Mouse (Mus musculus) cortical plate, adult 2 months (tissue): ENCODE results near the gene Chia1. TPM values are rescaled to one million over a fixed set of nuclear protein-coding genes. Genes with fewer than 3 reads are reported as not detected.
"Not testable (repeated sequence)": the region's sequence is repeated elsewhere in the genome, so short reads cannot be mapped to it uniquely, and the experiment has no call there.

ENCODE experiments used
- H3K27ac ChIP-seq: fragments of 200-500 bp; 2 replicates; pipeline ENCODE4 v1.5.1; 2012; ENCODE audit warnings: low read length, control low read depth, inconsistent platforms; ENCODE audit not compliant: insufficient read depth
- H3K4me1 ChIP-seq: fragments of 200-500 bp; 2 replicates; pipeline ENCODE4 v1.6.1; 2011; ENCODE audit warnings: low read length; ENCODE audit not compliant: control insufficient read depth, insufficient read depth
- H3K4me3 ChIP-seq: fragments of 200-500 bp; 2 replicates; pipeline ENCODE4 v1.5.1; 2011; ENCODE audit warnings: mild to moderate bottlenecking, low read length, control low read depth; ENCODE audit not compliant: insufficient read depth
- CTCF ChIP-seq: fragments of 200-500 bp; IDR thresholded peaks from 2 replicates; pipeline ENCODE4 v1.5.1; 2011; ENCODE audit warnings: mild to moderate bottlenecking, control low read depth, low read length; ENCODE audit not compliant: insufficient read depth; ENCODE audit errors: extremely low read depth
- POLR2A ChIP-seq: fragments of 200-500 bp; IDR thresholded peaks from 2 replicates; pipeline ENCODE4 v1.6.1; 2011; ENCODE audit warnings: mild to moderate bottlenecking, low read length, control low read depth; ENCODE audit not compliant: insufficient read depth; ENCODE audit errors: extremely low read depth
- polyA plus RNA-seq: library from polyadenylated mRNA; depleted of rRNA; stranded (reverse); fragments of >200 nt; gene quantifications from 2 replicates; pipeline ENCODE4 v1.2.3, GENCODE M21; 2012; rRNA removed

Gene Chia1
- 2.8 and 3.6 TPM in 2 replicates for polyA plus RNA-seq

DNA sequence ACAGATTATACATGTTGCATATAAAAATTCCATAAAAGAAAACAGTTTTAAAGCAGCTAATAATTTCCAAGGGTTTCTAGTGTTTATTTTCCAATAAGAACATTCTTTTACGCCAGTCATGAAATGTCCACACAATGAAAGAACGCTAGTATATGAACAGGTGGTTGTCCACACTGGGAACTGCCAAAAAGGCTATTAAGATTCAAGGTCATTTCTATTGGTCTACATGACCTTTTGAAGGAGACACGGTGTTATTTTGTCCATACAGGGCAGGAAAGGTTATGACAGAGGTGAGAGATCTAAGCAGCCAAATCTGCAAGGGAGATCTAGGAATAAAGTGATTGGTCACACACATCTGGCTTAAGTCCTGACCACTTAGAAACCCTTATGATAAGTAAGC, at the start of gene Chia1:
Gene Chia1, plus strand, starts transcription at position 301 of the 400 bp plus-strand sequence.
- H3K27ac ChIP-seq, result no peak within 1 kb of the TSS
- TF ChIP-seq POLR2A, result no peak
- TF ChIP-seq CTCF, result no peak
- H3K4me1 ChIP-seq, result no peaks in the 10 kb centered on the region
- no peak within 1 kb of the TSS for H3K4me3 ChIP-seq

DNA sequence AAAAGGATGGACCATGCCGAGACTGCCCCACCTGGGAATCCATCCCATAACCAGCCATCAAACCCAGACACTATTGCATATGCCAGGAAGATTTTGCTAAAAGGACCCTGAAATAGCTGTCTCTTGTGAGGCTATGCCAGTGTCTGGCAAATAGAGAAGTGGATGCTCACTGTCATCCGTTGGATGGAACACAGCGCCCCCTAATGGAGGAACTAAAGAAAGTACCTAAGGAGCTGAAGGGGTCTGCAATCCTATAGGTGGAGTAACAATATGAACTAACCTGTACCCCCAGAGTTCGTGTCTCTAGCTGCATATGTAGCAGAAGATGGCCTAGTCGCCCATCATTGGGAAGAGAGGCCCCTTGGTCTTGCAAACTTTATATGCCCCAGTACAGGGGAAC, 45.3 kb upstream of the Chia1 start:
- H3K4me3 ChIP-seq, H3K4me1 ChIP-seq, H3K27ac ChIP-seq: not testable (repeated sequence)

DNA sequence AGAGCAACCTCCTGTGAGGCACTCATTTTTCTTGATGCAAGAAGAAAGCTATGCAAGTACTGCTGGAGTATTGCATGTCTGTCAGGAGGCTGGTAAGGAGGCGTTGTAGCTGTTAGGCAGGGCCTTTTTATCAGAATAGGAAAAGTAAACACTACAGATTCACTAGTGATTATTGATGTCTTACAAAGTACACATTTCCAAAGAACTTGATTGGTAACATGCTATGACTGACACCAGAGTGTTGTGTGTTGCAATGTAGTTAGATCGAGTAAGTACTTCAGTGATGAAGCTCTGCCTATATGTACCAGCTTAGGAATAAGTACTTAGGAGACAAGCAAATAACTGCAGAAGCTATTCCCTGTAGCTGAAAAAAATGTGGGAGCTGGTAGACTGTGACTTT, 42.0 kb upstream of the Chia1 start:
- H3K4me1 ChIP-seq, result no peaks in the 10 kb centered on the region
- TF ChIP-seq POLR2A, result no peak
- H3K27ac ChIP-seq, result no peak overlapping the region
- no peak overlapping the region for H3K4me3 ChIP-seq

DNA sequence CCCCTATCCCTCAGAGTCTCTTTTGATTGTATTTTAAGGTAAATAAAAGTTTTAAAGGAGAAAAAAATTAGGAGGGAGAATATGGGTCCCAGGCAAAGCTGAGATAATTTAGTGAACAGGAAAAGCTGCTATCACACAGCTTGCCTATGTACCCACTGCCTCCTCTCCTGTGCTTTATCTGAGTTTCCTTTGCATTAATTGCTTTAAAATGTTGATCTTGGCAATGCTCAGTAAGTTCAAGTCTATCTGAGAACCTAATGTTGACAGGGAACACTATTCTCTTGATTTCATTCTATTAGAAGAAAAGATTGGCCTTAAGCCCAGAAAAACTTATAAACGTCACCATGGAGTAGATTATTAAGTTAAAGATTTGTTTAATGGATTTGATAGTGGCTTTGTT, 38.2 kb upstream of the Chia1 start:
- no peak overlapping the region for H3K27ac ChIP-seq
- no peak overlapping the region for H3K4me3 ChIP-seq
- no peaks in the 10 kb centered on the region for H3K4me1 ChIP-seq
- TF ChIP-seq CTCF, result no peak
- TF ChIP-seq POLR2A, result no peak

DNA sequence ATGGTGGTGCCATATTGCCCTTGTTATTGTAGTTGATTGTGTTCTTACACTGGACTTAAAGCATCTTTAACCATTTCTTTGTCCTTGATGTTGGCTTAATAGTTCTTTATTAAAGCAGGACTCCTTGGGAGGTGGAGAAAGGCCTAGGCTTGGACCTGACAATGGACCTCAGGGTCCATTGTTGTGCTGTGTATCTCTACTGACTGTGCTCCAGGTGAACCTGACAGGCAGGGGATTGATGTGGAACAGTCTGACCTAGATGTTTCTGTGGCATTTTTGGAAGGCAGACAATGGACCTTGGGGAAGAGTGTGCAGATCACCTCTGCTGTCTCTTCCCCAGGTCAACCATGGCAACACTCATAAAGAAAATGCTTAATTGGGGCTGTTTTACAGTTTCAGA, 14.0 kb downstream of the Chia1 start:
- no peak overlapping the region for H3K27ac ChIP-seq
- no peak for TF ChIP-seq POLR2A
- no peak for TF ChIP-seq CTCF
- no peak overlapping the region for H3K4me3 ChIP-seq
- H3K4me1 ChIP-seq, result no peaks in the 10 kb centered on the region

DNA sequence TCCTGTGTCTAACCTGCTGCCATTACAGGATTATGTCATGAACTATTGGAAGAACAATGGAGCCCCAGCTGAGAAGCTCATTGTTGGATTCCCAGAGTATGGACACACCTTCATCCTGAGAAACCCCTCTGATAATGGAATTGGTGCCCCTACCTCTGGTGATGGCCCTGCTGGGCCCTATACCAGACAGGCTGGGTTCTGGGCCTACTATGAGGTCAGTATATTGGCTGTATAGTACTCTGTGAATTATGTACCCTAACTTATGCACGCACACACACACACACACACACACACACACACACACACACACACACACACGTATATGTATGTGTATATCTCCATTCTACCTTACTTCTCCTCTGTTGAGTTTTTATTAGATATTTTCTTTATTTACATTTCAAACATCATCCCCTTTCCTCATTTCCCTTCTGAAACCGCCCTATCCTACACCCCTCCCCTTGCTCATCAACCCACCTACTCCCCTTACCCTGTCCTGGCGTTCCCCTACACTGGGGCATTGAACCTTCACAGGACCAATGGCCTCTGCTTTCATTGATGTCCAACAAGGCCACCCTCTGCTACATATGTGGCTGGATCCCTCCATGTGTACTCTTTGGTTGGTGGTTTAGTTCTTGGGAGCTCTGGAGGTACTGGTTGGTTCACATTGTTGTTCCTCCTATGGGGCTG, 15.9 kb downstream of the Chia1 start:
- no peak overlapping the region for H3K27ac ChIP-seq
- TF ChIP-seq CTCF (no peak), POLR2A (no peak)
- no peak overlapping the region for H3K4me3 ChIP-seq

DNA sequence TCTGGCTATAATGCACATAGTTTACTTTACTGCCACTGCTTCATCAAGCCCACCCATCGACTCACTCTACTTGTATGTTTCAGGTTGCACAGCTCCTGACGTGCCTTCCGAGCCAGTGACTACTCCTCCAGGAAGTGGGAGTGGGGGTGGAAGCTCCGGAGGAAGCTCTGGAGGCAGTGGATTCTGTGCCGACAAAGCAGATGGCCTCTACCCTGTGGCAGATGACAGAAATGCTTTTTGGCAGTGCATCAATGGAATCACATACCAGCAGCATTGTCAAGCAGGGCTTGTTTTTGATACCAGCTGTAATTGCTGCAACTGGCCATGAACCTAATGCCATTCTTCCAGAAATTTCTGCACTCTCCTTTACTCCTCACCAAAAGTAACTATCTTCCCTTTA, 18.7 kb downstream of the Chia1 start:
- no peak for TF ChIP-seq CTCF
- no peak for TF ChIP-seq POLR2A
- Histone ChIP-seq H3K4me1 (no peaks in the 10 kb centered on the region), H3K27ac (no peak overlapping the region), H3K4me3 (no peak overlapping the region)

More for the DNA sequence above, 15.9 kb downstream of the Chia1 start:
- no peaks in the 10 kb centered on the region for H3K4me1 ChIP-seq

DNA sequence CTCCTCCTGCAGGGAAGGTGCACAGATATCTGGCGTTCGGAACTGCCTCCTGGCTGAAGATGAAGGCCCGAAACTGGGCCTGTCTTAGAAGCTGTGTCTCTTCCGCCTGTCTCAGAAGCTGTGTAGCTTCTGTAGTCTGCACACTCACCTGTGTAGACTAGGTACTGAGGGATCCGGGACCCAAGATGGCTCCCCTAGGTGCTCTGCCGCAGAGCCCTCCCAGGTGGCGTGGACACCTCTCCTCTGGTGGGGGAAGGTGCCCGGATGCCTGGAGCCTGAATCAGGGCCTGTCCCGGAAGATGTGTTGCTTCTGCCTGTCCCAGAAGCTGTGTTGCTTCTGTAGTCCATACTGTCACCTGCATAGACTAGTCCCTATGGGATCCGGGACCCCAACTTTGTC, 31.1 kb downstream of the Chia1 start:
- Histone ChIP-seq H3K27ac (no peak overlapping the region), H3K4me1 (no peaks in the 10 kb centered on the region), H3K4me3 (no peak overlapping the region)
- TF ChIP-seq POLR2A (no peak), CTCF (no peak)

DNA sequence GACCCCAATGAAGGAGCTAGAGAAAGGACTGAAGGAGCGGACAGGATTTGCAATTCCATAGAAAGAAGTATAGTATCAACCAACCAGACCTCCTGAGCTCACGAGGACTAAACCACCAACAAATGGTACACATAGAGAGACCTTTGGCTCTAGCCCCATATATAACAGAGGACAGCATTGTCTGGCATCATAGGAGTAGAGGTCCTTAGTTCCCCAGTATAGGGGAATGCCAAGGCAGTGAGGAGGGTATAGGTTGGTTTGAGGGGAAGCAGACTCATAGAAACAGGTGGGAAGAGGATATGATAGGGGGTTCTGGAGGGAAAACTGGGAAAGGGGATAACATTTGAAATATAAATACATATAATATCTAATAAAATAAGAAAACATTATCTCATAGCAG, 41.4 kb downstream of the Chia1 start:
- TF ChIP-seq CTCF, result no peak
- TF ChIP-seq POLR2A, result no peak
- Histone ChIP-seq H3K4me3 (no peak overlapping the region), H3K4me1 (no peaks in the 10 kb centered on the region), H3K27ac (no peak overlapping the region)

DNA sequence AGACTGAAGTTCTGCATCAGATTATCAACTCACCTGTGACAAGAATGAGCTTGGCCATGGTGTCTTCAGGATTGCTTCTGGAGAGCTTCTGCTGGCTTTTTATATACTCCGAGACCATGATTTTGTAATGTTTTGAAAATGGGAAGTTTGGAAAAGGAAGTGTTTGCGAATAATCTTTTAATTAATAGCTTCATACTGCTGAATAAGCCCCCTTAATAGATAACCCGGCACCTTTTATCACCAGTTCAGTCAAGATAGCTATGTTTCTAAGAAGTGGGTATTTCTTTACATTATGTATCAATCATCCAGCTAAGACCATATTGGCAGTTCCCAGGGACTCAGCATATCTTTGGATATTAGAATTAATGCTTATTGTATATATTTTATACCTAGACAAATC, 54.4 kb downstream of the Chia1 start, which contains the start of gene Chil3:
Gene Chil3, minus strand, starts transcription at position 101 of the 400 bp plus-strand sequence.
- Histone ChIP-seq H3K4me1 (no peaks in the 10 kb centered on the region), H3K4me3 (no peak within 1 kb of the TSS), H3K27ac (no peak within 1 kb of the TSS)
- TF ChIP-seq POLR2A (no peak), CTCF (no peak)
